Mouse (Mus musculus) erythroblast, embryonic 14.5 days (primary cell): ENCODE data around the gene Utp20.

Experiments used
- GATA1 ChIP-seq: IDR thresholded peaks from 2 replicates; pipeline ENCODE4 v1.6.1; 2012; ENCODE audit warnings: low read length, inconsistent platforms, mixed read lengths
- TAL1 ChIP-seq: IDR thresholded peaks from 3 replicates; pipeline ENCODE4 v1.6.1; 2012; ENCODE audit warnings: low read length, inconsistent platforms, mixed read lengths

- TF ChIP-seq GATA1 (no peak), TAL1 (no peak)
Measured at GRCm38 (mm10) chr10:88860911-88861310, 34.3 kb upstream of the Utp20 start.
